Mouse (Mus musculus) duodenum, adult 2 months (tissue): ENCODE data around the gene Fsip1. TPM values are rescaled to one million over a fixed set of nuclear protein-coding genes. Genes with fewer than 3 reads are reported as not detected.

Experiments used
- polyA plus RNA-seq: library from polyadenylated mRNA; depleted of rRNA; stranded (reverse); fragments of >200 nt; gene quantifications from 2 replicates; pipeline ENCODE4 v1.2.3, GENCODE M21; 2012; ENCODE audit warnings: low replicate concordance; rRNA removed

Fsip1 gene
- polyA plus RNA-seq: not detected in 2 replicates

DNA sequence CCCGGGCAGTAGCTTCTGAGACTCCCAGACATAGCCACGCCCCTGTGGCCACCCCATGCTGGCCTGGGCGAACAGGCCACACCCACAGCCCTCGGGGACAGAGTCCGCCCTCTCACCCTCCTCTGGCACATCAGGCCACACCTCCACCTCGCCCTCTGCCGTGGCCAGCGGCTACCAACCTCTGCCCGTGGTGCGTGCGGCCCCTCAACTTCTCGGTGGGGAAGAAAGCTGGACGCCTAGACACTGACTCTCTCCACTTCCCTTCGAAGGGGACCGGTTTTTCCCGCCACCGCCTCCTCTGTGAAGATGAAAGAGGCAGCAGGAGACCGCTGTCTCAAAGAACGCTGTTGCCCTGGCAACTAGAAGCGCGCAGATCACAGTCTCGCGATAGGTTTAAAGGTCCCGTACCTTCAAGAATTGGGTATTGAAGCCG, at the start of gene Fsip1:
Gene Fsip1 (minus strand): TSS at position 346 of the 433 bp plus-strand sequence.

DNA sequence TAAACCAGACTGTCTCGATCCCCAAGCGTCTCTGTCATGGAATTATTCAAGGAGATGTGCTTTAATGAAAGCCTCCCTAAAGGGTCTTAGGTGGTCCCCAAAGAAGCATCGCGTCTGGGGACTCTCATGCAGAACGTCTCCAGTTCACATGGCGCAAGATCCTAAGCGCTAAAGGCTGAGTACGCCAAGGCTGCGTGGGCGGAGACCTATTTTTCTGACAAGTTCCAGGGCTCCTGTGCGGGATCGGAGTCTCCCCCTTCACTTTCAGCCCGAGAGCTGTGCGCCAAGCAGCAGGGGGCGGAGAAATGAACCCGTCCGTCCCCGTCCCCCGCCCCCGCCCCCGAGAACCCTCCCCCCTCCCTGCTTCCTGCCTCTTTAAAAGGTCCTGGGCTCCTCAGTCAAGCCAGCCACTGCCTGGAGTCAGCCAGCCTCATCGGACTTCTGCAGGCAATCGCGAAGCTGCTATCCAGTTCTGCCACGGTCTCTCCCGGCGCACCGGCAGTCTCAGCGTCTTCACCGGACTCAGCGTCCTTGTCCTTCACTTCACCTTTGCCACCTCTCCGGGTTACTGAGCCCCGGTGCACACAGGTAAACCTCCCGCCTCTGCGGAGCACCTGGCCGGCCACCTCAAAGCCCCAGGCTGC, 145.2 kb downstream of the Fsip1 start, which contains the start of gene Thbs1:
Gene Thbs1 (plus strand): TSS at position 389 of the 644 bp plus-strand sequence.

Other genes with a start within 250 kb of the Fsip1 start
- gene Thbs1, start 145.1 kb downstream of the Fsip1 start, polyA plus RNA-seq: 2.6 and 5.6 TPM in 2 replicates
- 0.02 and 0.08 TPM in 2 replicates for gene Gpr176, start 116.5 kb upstream of the Fsip1 start, polyA plus RNA-seq
- 1.2 and 3.6 TPM in 2 replicates for gene Eif2ak4, start 131.7 kb upstream of the Fsip1 start, polyA plus RNA-seq
- gene Srp14, start 222.7 kb upstream of the Fsip1 start, polyA plus RNA-seq: 12.4 and 18.6 TPM in 2 replicates